Mouse (Mus musculus): ENCODE measurements around the gene Olfr417.
"Not testable (repeated sequence)": the region's sequence is repeated elsewhere in the genome, so short reads cannot be mapped to it uniquely, and the experiment has no call there.

Olfr417 gene

DNA sequence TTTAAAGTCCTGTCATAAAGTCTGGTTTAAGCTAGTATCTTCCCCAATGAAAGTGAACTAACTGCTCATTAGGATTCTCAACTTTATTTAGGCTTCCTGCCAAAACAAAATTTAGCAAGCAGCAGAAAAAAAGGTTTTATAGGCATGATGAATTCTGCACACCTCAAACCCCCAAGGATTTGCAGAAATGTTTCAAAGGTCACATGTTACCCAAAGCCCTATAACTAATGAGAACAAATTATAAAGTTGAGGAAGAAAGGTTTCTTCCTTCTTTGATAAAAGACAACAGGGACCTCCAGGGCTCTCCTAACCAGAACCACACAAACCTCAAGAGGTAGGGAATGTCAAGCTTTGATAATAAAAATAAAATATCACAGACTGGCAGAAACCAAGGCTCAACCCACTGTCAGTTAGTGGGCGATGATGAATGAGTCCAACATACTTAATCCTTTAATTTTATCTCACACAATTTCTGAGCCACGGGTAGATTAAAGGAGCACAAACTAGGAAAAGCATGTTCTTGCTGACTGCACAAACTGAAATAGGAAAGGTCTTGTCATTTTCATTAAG is at the start of gene Olfr417:
TSS of gene Olfr417 (plus strand) at position 241 of the 570 bp plus-strand sequence.
- DNase-seq (ENCODE audit: low read depth, low spot score) = no peak

DNA sequence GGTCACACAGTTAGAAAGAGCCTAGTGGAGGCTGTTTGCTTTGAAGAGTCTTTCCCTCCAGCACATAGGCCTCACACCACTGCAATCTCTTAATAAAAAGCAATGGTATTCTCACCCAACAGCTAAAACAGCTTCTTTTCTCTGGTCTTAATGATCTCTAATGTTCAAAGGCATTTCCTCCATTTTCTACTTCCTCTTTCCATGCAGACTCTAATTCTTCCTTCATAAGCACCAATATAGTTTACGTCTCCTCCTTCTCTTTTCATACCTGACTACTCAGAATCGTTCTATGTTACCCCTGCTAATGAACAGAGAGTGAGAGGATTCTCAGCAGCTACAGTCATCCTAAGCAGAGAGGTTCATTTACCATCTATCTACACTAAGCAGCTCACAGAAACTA is 47.6 kb upstream of the Olfr417 start:
- no peak for DNase-seq (ENCODE audit: low read depth, low spot score)

DNA sequence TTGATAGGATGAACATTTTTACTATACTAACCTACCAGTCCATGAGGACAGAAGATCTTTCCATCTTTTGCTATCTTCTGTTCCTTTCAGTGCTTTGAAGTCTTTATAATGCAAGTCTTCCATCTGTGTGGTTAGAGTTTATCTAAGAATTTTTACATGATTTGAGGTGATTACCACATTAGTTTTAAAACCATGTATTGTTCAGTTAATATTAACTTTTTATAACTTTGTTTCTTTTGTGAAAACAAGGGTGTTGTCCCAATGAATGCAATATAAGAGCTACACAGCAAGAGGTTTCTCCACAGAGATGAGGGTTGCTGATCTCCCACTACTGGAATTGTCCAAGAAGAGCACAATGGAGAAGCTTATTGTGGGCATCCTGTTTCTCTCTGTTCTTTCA is 34.7 kb upstream of the Olfr417 start, which contains the start of gene Mptx1:
TSS of gene Mptx1 (plus strand) at position 301 of the 400 bp plus-strand sequence.
- no peak for DNase-seq (ENCODE audit: low read depth, low spot score)

DNA sequence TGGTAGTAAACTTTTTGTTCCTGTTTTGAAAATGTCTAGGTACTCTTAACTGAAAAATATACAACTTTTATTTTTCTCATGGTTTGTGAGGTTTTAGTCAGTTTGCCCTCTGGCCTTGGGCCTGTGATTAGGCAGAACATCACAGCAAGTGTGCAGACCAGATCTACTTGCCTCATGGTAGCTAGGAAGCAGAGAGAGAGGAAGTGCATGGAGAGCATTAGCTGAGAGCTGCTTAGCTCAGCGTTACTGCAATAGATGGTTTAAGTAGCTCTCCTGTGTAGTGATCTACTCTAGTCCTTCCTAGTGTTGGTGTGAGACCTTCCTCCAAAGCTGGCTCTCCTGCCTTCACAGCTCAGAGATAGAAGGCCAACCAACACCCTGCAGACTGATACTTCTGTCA is 11.3 kb upstream of the Olfr417 start:
- not testable (repeated sequence) for DNase-seq (ENCODE audit: low read depth, low spot score)

DNA sequence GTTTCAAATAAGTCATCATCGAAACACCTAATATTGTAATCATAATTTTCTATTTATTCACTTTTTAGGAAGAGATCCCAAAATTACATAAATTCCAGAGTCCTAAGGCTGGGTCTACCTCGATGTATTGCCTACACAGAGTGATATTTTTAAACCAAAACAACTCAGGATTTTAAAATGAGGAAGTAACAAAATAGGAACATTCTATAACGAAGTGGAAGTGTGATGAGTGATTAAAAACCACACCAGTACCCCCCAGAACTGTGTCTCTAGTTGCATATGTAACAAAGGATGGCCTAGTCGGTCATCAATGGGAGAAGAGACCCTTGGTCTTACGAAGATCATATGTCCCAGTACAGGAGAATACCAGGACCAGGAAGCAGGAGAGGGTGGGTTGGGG is 10.3 kb upstream of the Olfr417 start:
- DNase-seq (ENCODE audit: low read depth, low spot score) = no peak

DNA sequence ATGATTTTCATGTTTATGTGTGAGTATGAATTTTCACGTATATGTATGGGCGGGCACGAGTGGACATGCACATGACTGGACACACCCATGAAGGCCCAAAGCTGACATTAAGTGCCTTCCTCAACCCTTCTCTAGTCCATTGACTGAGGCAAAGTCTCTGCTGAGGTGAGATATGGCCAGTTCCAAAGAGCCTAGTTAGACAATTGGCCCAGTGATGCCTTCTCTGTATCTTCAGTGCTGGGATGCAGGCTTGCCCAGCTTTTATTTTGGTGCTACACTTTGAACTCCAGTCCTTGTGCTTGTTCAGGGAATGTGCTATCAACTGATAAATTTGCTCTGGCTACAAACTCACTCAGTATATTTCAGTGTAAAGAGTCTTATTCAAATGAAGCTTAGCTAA is 8.9 kb downstream of the Olfr417 start:
- no peak for DNase-seq (ENCODE audit: low read depth, low spot score)

DNA sequence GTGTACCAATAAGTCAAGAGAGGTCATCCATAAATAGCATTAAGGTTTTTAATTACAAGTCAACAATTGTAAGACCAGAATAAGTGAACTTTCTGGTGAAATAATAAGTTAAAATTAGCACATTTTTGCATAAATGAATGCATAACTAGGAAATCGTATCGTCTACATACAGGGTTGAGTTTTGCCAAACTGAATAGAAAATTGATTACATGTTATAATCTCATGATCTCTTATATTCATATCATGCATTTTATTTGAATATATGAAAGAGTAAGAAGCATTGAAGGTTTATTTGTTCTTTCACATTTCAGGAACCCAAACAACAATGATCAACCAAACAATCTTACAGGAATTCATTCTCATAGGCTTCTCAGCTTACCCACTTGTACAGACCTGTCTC is 25.8 kb downstream of the Olfr417 start, which contains the start of gene Olfr248:
TSS of gene Olfr248 (plus strand) at position 301 of the 400 bp plus-strand sequence.
- DNase-seq (ENCODE audit: low read depth, low spot score) = no peak

DNA sequence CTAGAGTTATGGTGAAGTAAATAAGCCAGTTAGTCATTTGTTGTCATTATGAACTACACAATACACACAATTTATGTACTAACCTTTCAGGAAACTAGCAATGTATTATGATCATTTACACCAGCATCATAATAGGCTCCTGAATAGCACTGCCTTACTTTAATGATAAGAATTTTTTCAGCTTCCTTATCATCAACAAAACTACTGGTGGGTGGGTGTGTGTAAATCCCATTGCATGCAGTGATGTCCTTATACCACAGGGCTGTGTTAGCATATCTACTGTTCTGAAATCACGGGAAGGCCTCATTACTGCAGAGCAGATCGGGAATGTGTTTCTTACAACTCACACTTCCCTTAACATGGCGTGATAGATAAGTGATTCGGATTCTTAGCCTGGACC is 58.0 kb downstream of the Olfr417 start:
- DNase-seq (ENCODE audit: low read depth, low spot score) = no peak

DNA sequence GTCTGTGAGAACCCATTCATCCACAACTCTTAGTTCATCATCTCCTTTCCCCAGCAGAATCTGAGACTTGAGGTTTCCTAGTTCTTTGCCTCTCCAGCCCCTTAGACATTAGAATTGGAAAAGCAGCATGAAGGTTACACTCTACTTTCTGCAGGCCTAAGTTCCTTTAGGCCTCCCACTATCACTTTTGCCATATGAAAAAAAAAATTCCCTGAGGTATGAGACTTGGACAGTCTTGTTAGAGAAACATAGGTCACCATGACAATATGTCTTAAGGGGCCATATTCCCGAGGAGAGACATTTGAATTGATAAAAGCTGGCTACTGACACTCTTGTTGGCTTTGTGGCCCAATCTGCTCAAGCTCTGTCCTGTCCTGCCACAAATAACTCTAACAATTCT is 58.8 kb downstream of the Olfr417 start, which contains the start of gene Olfr414:
TSS of gene Olfr414 (plus strand) at position 301 of the 400 bp plus-strand sequence.
- DNase-seq (ENCODE audit: low read depth, low spot score) = no peak
